Mouse (Mus musculus) lung, postnatal 25 days (tissue): Measurements from ENCODE around the gene Rrbp1.

ENCODE experiments used
- DNase-seq: peaks from one replicate; pipeline ENCODE4 v3.0.0; 2022; ENCODE audit warnings: low spot score

Gene Rrbp1

GRCm38 (mm10) chr2:143916229-143916628, 94.8 kb downstream of the Rrbp1 start:
- peak; percentile 50 for DNase-seq

- DNase-seq, result peak; percentile 56
Observed at GRCm38 (mm10) chr2:143915600-143916135, 95.4 kb downstream of the Rrbp1 start.

- peak; percentile 97 for DNase-seq
Observed at GRCm38 (mm10) chr2:143914760-143915599, 96.1 kb downstream of the Rrbp1 start, which contains the start of gene Dstn. Gene Dstn (plus strand): TSS chr2:143915320.

GRCm38 (mm10) chr2:143914221-143914620, 96.8 kb downstream of the Rrbp1 start:
- DNase-seq, result no peak

- no peak for DNase-seq
Observed at GRCm38 (mm10) chr2:143912199-143912598, 98.9 kb downstream of the Rrbp1 start.

- DNase-seq, result no peak
Observed at GRCm38 (mm10) chr2:143909230-143909629, 101.8 kb downstream of the Rrbp1 start.

- no peak for DNase-seq
Observed at GRCm38 (mm10) chr2:143904896-143905295, 106.2 kb downstream of the Rrbp1 start.

- no peak for DNase-seq
Observed at GRCm38 (mm10) chr2:143903376-143904045, 107.6 kb downstream of the Rrbp1 start.

- DNase-seq, result peak; percentile 45
Observed at GRCm38 (mm10) chr2:143900821-143901351, 110.2 kb downstream of the Rrbp1 start.

GRCm38 (mm10) chr2:143899470-143900220, 111.4 kb downstream of the Rrbp1 start:
- DNase-seq, result no peak
